7 mouse cellular contexts compared by ENCODE assay signal in genomic region chr3:146763054-146763453, GRCm38 (mm10). TPM values are rescaled to one million over a fixed set of nuclear protein-coding genes. Genes with fewer than 3 reads are reported as not detected.
DNase-seq lines count a peak whose midpoint lies in the region; ATAC-seq and TF ChIP-seq lines count a peak whose summit lies in the region.
"Not testable (repeated sequence)": the region's sequence is repeated elsewhere in the genome, so short reads cannot be mapped to it uniquely, and the experiment has no call there.

No protein-coding gene starts in this region.

- H3K4me3 ChIP-seq in intestine, embryonic 16.5 days (ENCODE audit: low read length); liver, embryonic 11.5 days (ENCODE audit: low read depth, low read length); liver, embryonic 13.5 days (replicated peaks); liver, embryonic 15.5 days (replicated peaks); liver, postnatal 0 days (ENCODE audit: low read depth, low read length): not testable (repeated sequence)

- not testable (repeated sequence) for TF ChIP-seq CTCF in liver, postnatal 0 days (IDR thresholded peaks at IDR 0.05; ENCODE audit: low read depth)

- not testable (repeated sequence) for H3K4me1 ChIP-seq in intestine, embryonic 16.5 days (ENCODE audit: control insufficient read depth, insufficient read depth, low read length); liver, postnatal 0 days (ENCODE audit: insufficient read depth)
- peaks cover 22% of the 10 kb centered on the region for H3K4me1 ChIP-seq in liver, embryonic 11.5 days (replicated peaks; ENCODE audit: control insufficient read depth, insufficient read depth, low read length)
- H3K4me1 ChIP-seq in liver, embryonic 13.5 days (replicated peaks): peaks cover 49% of the 10 kb centered on the region
- H3K4me1 ChIP-seq in liver, embryonic 15.5 days (replicated peaks): peaks cover 52% of the 10 kb centered on the region

- TF ChIP-seq EP300 in liver, postnatal 0 days (IDR thresholded peaks at IDR 0.05; ENCODE audit: low read depth): not testable (repeated sequence)

- H3K9ac ChIP-seq in intestine, embryonic 16.5 days (ENCODE audit: low read depth, low read length); liver, embryonic 11.5 days (ENCODE audit: low read depth, low read length); liver, embryonic 13.5 days; liver, embryonic 15.5 days; liver, postnatal 0 days (replicated peaks): not testable (repeated sequence)

- H3K9me3 ChIP-seq in intestine, embryonic 16.5 days (ENCODE audit: control insufficient read depth, low read length); liver, embryonic 11.5 days (ENCODE audit: control insufficient read depth, low read length); liver, embryonic 13.5 days (replicated peaks); liver, embryonic 15.5 days (replicated peaks); liver, postnatal 0 days (ENCODE audit: low read length): not testable (repeated sequence)

- DNase-seq in c-Kit-negative CD71-positive TER-119-positive erythroid progenitor cells, embryonic 14.5 days (ENCODE audit: low read depth, low spot score): peak; percentile 19
- DNase-seq in heart, adult 11 months: peak; percentile 73
- DNase-seq in liver, embryonic 11.5 days (ENCODE audit: low spot score); liver, postnatal 0 days: not testable (repeated sequence)
- peak; percentile 33 for DNase-seq in liver, embryonic 13.5 days

- not testable (repeated sequence) for H3K27ac ChIP-seq in intestine, embryonic 16.5 days (ENCODE audit: low read length); liver, embryonic 11.5 days (ENCODE audit: low read depth, low read length); liver, embryonic 13.5 days; liver, embryonic 15.5 days (replicated peaks); liver, postnatal 0 days (ENCODE audit: low read depth)

- 95% methylated on average over 2 of the region's 2 CpGs for WGBS in intestine, embryonic 16.5 days
- 78% methylated on average over 2 of the region's 2 CpGs for WGBS in liver, embryonic 11.5 days
- WGBS in liver, embryonic 13.5 days (ENCODE audit: insufficient replicate concordance): 53% methylated on average over 2 of the region's 2 CpGs
- 44% methylated on average over 2 of the region's 2 CpGs for WGBS in liver, embryonic 15.5 days (ENCODE audit: insufficient replicate concordance)
- WGBS in liver, postnatal 0 days (ENCODE audit: insufficient replicate concordance): 63% methylated on average over 2 of the region's 2 CpGs

- not testable (repeated sequence) for H3K27me3 ChIP-seq in intestine, embryonic 16.5 days (replicated peaks; ENCODE audit: control insufficient read depth, insufficient read depth, low read length); liver, embryonic 11.5 days (replicated peaks; ENCODE audit: control insufficient read depth, insufficient read depth, low read length); liver, embryonic 13.5 days; liver, embryonic 15.5 days; liver, postnatal 0 days (ENCODE audit: insufficient read depth, low read length)

- ATAC-seq in intestine, embryonic 16.5 days: 0 out of 2 replicates have a peak, but pooled peaks have one; percentile 59
- peak; percentile 70 for ATAC-seq in liver, embryonic 11.5 days (replicated peaks; ENCODE audit: low FRiP score)
- ATAC-seq in liver, embryonic 13.5 days (ENCODE audit: low read depth): peak; percentile 74
- peak; percentile 71 for ATAC-seq in liver, embryonic 15.5 days (ENCODE audit: insufficient read depth)
- ATAC-seq in liver, postnatal 0 days: peak; percentile 42

- H3K4me2 ChIP-seq in intestine, embryonic 16.5 days (ENCODE audit: low read depth, low read length); liver, embryonic 11.5 days; liver, embryonic 13.5 days: not testable (repeated sequence)
- H3K4me2 ChIP-seq in liver, embryonic 15.5 days: peak overlapping the region; percentile 41; the same call in 1 of the 2 replicates
- H3K4me2 ChIP-seq in liver, postnatal 0 days (ENCODE audit: low read depth, low read length): 0 out of 2 replicates have a peak overlapping the region, but pooled peaks have one; percentile 6

- not testable (repeated sequence) for H3K36me3 ChIP-seq in intestine, embryonic 16.5 days (ENCODE audit: control insufficient read depth, insufficient read depth, low read length); liver, embryonic 11.5 days (ENCODE audit: control insufficient read depth, insufficient read depth, low read length); liver, embryonic 13.5 days; liver, embryonic 15.5 days (replicated peaks); liver, postnatal 0 days (replicated peaks; ENCODE audit: insufficient read depth, low read length)

RNA-seq across cellular contexts. Expression of gene Prkacb, which starts 49.7 kb away (rescaled TPM):
- 34.4 and 38.3 TPM in 2 replicates for polyA plus RNA-seq in intestine, embryonic 16.5 days (2015; fragmentation: Nextera tagmentation; extraction: Ambion mirVana)
- polyA plus RNA-seq in liver, embryonic 11.5 days (2014; fragmentation: Nextera tagmentation; extraction: Ambion mirVana): 38.6 and 40.2 TPM in 2 replicates
- 13.8 and 16.8 TPM in 2 replicates for polyA plus RNA-seq in liver, embryonic 13.5 days (2015; fragmentation: Nextera tagmentation; extraction: Ambion mirVana)
- 12.4 and 13.0 TPM in 2 replicates for polyA plus RNA-seq in liver, embryonic 15.5 days (2015; fragmentation: Nextera tagmentation; extraction: Ambion mirVana)
- 14.1 and 15.4 TPM in 2 replicates for polyA plus RNA-seq in liver, postnatal 0 days (2015; fragmentation: Nextera tagmentation; extraction: Ambion mirVana)
